Mouse (Mus musculus): ENCODE data around the gene Olfr279. TPM values are rescaled to one million over a fixed set of nuclear protein-coding genes. Genes with fewer than 3 reads are reported as not detected.

The Olfr279 gene
- polyA plus RNA-seq, 1 experiment from 2014 or later = not detected

DNA sequence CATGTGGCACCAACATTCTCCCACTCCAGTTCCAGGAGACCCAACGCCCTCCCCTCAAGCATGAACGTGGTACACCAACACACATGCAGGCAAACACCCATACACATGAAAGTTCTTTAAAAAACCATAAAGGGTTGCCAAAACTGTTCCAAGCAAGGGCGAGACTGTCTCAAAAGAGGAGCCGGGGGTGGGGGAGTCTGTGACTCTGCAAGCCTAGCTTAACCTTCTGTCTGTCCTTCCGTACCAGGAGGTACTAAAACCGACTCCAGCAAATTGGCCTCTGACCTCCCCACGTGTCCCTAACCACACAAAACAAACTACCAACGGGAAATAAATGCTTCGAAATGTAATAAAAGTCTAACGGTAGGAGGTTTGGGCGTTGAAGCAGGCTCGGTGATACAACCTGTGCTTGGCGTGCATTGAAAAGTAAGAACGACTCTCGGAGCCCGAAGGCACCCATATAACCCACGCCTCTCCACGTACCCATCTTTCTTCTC lies 40.9 kb downstream of the Olfr279 start:
- H3K9ac ChIP-seq (ENCODE audit: low read depth, low read length) = peak overlapping the region; percentile 94
- H3K27me3 ChIP-seq (ENCODE audit: insufficient read depth, low read length) = no peaks in the 10 kb centered on the region
- peaks cover 10% of the 10 kb centered on the region; the same call in 1 of the 2 replicates for H3K4me1 ChIP-seq (replicated peaks; ENCODE audit: insufficient read depth, low read length)
- H3K4me2 ChIP-seq (ENCODE audit: low read length) = peak overlapping the region; percentile 83
- H3K9me3 ChIP-seq (replicated peaks; ENCODE audit: low read length) = no peaks in the 10 kb centered on the region
- H3K4me3 ChIP-seq (replicated peaks; ENCODE audit: low read depth, low read length) = peak overlapping the region; percentile 91
- WGBS = under 1% methylated on average over 18 of the region's 18 CpGs
- peaks cover 15% of the 10 kb centered on the region for H3K36me3 ChIP-seq (ENCODE audit: insufficient read depth, low read length)
- no peak for TF ChIP-seq CTCF (IDR thresholded peaks at IDR 0.05; ENCODE audit: low read depth)
- H3K27ac ChIP-seq = peak overlapping the region; percentile 100; the same call in 1 of the 2 replicates
- DNase-seq (ENCODE audit: low spot score) (no peak), ATAC-seq (replicated peaks; ENCODE audit: low FRiP score, low read depth) (no peak)

DNA sequence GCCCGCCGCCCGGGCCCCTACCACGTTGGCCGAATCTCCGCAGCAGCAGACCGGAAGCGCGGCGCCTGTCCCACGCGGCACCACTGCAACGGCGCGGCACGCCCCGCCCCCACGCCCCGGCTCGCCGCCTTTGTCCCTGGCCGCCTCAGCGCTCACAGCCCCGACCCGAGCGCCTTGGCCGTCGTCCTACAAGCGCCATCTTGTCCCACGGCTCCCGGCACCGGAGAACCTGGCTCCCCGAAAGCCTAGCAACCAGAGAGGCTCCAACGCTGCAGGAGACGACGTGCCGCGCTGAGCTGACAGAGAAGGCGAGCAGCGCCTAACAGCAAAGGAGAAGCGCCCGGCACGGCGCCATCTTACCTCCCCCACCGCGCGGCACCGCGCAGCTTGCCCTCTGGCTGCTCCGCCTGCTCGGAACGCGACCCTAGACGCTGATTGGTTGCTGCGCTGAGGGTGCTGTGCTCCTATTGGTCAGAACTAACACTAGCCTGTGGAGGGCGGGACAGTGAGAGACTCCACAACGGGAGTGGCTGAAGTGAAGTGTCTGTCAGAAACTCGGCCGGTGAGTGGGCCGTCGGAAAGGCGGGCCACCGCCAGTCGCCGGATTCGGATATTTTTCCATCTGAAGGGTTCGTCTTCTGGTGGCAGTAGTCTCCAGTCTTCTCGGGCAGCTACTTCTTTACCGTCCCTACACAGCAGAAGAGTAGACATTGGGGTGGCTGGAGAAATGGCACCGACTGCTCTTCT lies 41.9 kb downstream of the Olfr279 start, which contains the start of gene Kansl2:
TSS of gene Kansl2 (minus strand) at position 384 of the 747 bp plus-strand sequence.
- WGBS = 1% methylated on average over 57 of the region's 70 CpGs
- H3K4me1 ChIP-seq (replicated peaks; ENCODE audit: insufficient read depth, low read length) = peaks cover 10% of the 10 kb centered on the region; the same call in 1 of the 2 replicates
- ATAC-seq (replicated peaks; ENCODE audit: low FRiP score, low read depth) (peak; percentile 100), DNase-seq (ENCODE audit: low spot score) (peak; percentile 99)
- H3K4me3 ChIP-seq (replicated peaks; ENCODE audit: low read depth, low read length) = peak within 1 kb of the TSS; percentile 91
- H3K27me3 ChIP-seq (ENCODE audit: insufficient read depth, low read length) = no peaks in the 10 kb centered on the region
- H3K9me3 ChIP-seq (replicated peaks; ENCODE audit: low read length) = no peaks in the 10 kb centered on the region
- peak within 1 kb of the TSS; percentile 83 for H3K4me2 ChIP-seq (ENCODE audit: low read length)
- peak within 1 kb of the TSS; percentile 94 for H3K9ac ChIP-seq (ENCODE audit: low read depth, low read length)
- TF ChIP-seq CTCF (IDR thresholded peaks at IDR 0.05; ENCODE audit: low read depth) = no peak
- peaks cover 13% of the 10 kb centered on the region for H3K36me3 ChIP-seq (ENCODE audit: insufficient read depth, low read length)
- H3K27ac ChIP-seq = peak within 1 kb of the TSS; percentile 100

DNA sequence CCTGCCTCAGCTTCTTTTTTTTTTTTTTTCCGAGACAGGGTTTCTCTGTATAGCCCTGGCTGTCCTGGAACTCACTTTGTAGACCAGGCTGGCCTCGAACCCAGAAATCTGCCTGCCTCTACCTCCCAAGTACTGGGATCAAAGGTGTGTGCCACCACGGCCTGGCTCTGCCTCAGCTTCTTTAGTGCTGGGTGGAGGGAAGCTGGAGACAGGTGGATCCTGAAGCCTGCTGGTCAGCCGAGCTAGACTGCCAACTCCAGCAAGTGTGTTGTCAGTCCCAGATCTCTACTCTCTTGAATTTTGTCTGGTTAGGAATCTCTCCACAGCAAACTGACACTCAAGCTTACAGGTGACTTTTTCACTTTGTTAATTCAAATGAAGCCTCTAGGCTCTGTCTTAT lies 43.7 kb downstream of the Olfr279 start:
- DNase-seq (ENCODE audit: low spot score) = no peak
- no peak for ATAC-seq (replicated peaks; ENCODE audit: low FRiP score, low read depth)
- Histone ChIP-seq H3K4me2 (ENCODE audit: low read length) (no peak overlapping the region), H3K9ac (ENCODE audit: low read depth, low read length) (no peak overlapping the region), H3K9me3 (replicated peaks; ENCODE audit: low read length) (no peaks in the 10 kb centered on the region), H3K4me1 (replicated peaks; ENCODE audit: insufficient read depth, low read length) (peaks cover 10% of the 10 kb centered on the region; the same call in 1 of the 2 replicates), H3K27me3 (ENCODE audit: insufficient read depth, low read length) (no peaks in the 10 kb centered on the region), H3K36me3 (ENCODE audit: insufficient read depth, low read length) (peaks cover 14% of the 10 kb centered on the region; the same call in 1 of the 2 replicates), H3K4me3 (replicated peaks; ENCODE audit: low read depth, low read length) (no peak overlapping the region), H3K27ac (no peak overlapping the region)
- no peak for TF ChIP-seq CTCF (IDR thresholded peaks at IDR 0.05; ENCODE audit: low read depth)
- WGBS = 86% methylated on average over 4 of the region's 4 CpGs

DNA sequence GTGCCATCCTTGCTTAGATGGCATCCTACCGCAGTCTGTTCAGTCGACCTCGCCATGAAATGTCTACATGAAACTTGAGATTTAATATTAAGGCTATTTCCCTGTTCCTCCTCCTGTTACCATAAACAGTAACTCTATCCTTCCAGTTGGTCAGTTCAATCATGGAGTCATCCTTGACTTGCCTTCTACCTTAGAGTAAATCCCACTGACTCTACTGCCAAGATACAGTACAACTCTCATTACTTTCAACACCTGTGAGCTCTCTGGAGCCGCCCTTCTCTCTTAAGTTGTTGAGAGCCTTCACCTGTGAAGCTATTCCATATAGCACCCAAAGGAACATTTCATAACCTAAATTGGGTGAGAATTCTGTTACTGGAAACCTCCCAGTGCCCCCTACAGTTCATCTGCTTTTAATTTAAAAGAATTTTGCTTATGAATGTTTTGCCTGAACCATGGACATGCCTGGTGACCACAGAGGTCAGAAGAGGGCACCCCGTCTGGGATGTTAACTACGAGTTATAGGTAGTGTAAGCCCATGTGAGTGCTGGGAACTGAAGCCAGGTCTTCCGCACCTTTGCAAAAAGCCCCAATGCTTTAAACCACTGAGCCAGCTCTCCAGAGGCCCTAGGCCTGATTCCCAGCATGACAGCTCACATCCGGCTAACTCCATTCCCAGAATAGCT lies 44.8 kb downstream of the Olfr279 start:
- ATAC-seq (replicated peaks; ENCODE audit: low FRiP score, low read depth) = no peak

DNA sequence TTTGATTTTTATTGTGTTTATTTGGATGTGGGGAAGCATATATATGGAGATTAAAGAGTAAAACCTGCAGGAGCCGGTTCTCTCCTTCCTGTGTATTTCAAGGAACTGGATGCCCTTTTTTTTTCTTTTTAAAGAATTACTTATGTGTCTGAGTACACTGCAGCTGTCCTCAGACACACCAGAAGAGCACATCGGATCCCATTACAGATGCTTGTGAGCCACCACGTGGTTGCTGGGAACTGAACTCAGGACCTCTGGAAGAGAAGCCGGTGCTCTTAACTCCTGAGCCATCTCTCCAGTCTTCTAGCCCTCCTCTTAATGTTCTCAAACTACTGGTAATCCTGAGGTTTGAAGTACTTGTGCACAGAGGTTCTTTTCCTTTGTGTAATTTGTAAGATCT lies 45.7 kb downstream of the Olfr279 start:
- no peak for ATAC-seq (replicated peaks; ENCODE audit: low FRiP score, low read depth)
- no peaks in the 10 kb centered on the region for H3K27me3 ChIP-seq (ENCODE audit: insufficient read depth, low read length)
- no peak for TF ChIP-seq CTCF (IDR thresholded peaks at IDR 0.05; ENCODE audit: low read depth)
- H3K4me3 ChIP-seq (replicated peaks; ENCODE audit: low read depth, low read length) = no peak overlapping the region
- 66% methylated on average over 4 of the region's 4 CpGs for WGBS
- H3K9me3 ChIP-seq (replicated peaks; ENCODE audit: low read length) = no peaks in the 10 kb centered on the region
- no peak overlapping the region for H3K4me2 ChIP-seq (ENCODE audit: low read length)
- H3K9ac ChIP-seq (ENCODE audit: low read depth, low read length) = no peak overlapping the region
- peaks cover 2% of the 10 kb centered on the region; the same call in 1 of the 2 replicates for H3K4me1 ChIP-seq (replicated peaks; ENCODE audit: insufficient read depth, low read length)
- peaks cover 18% of the 10 kb centered on the region for H3K36me3 ChIP-seq (ENCODE audit: insufficient read depth, low read length)
- H3K27ac ChIP-seq = no peak overlapping the region
- no peak for DNase-seq (ENCODE audit: low spot score)

More for the DNA sequence above, 44.8 kb downstream of the Olfr279 start:
- H3K36me3 ChIP-seq (ENCODE audit: insufficient read depth, low read length) = peaks cover 11% of the 10 kb centered on the region; the same call in 1 of the 2 replicates
- DNase-seq (ENCODE audit: low spot score) = no peak
- TF ChIP-seq CTCF (IDR thresholded peaks at IDR 0.05; ENCODE audit: low read depth) = no peak; the same call in 1 of the 2 replicates
- no peak overlapping the region for H3K27ac ChIP-seq
- H3K9ac ChIP-seq (ENCODE audit: low read depth, low read length) = no peak overlapping the region
- WGBS = 75% methylated on average over 8 of the region's 8 CpGs
- no peak overlapping the region for H3K4me2 ChIP-seq (ENCODE audit: low read length)
- H3K9me3 ChIP-seq (replicated peaks; ENCODE audit: low read length) = no peaks in the 10 kb centered on the region
- H3K4me1 ChIP-seq (replicated peaks; ENCODE audit: insufficient read depth, low read length) = peaks cover 10% of the 10 kb centered on the region; the same call in 1 of the 2 replicates
- no peak overlapping the region for H3K4me3 ChIP-seq (replicated peaks; ENCODE audit: low read depth, low read length)
- no peaks in the 10 kb centered on the region for H3K27me3 ChIP-seq (ENCODE audit: insufficient read depth, low read length)

DNA sequence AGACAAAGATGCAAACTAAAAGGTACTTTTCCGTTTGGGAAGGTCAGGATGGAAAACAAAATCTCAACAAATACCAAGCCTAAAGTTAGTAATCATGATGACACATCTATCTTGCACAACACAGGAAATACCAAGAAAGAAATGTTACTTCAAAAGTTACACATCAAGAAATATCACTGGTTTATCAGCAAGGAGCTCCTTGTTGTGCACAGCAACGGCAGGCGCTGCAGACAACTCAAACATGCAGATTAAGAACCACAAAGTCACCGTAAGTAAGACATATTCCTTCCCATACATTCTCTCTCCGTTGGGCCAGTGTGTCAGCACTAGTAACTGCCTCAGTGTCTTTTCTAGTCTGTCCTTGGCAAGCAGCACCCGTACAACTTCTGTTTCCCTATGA lies 48.9 kb downstream of the Olfr279 start:
- WGBS = 82% methylated on average over 6 of the region's 6 CpGs

More for the DNA sequence above, 48.9 kb downstream of the Olfr279 start:
- Histone ChIP-seq H3K36me3 (ENCODE audit: insufficient read depth, low read length) (peaks cover 45% of the 10 kb centered on the region), H3K4me3 (replicated peaks; ENCODE audit: low read depth, low read length) (no peak overlapping the region), H3K27me3 (ENCODE audit: insufficient read depth, low read length) (no peaks in the 10 kb centered on the region), H3K4me1 (replicated peaks; ENCODE audit: insufficient read depth, low read length) (no peaks in the 10 kb centered on the region), H3K9me3 (replicated peaks; ENCODE audit: low read length) (no peaks in the 10 kb centered on the region), H3K9ac (ENCODE audit: low read depth, low read length) (no peak overlapping the region), H3K4me2 (ENCODE audit: low read length) (no peak overlapping the region), H3K27ac (no peak overlapping the region)
- ATAC-seq (replicated peaks; ENCODE audit: low FRiP score, low read depth) = no peak
- no peak for TF ChIP-seq CTCF (IDR thresholded peaks at IDR 0.05; ENCODE audit: low read depth)
- DNase-seq (ENCODE audit: low spot score) = no peak

All from kidney, postnatal 0 days (tissue).